Mouse (Mus musculus) left cerebral cortex, postnatal 25 days (tissue): ENCODE measurements around the gene AK157302. TPM values are rescaled to one million over a fixed set of nuclear protein-coding genes. Genes with fewer than 3 reads are reported as not detected.

ENCODE experiments used
- DNase-seq, 2 experiments: peaks; one replicate each; pipeline ENCODE4 v3.0.0; 2022; ENCODE audit warnings: low spot score in 2 of 2, mixed read lengths in 1 of 2
- intact Hi-C: fragments of 180-260 bp; cut with DNase I; formaldehyde crosslinking; loops from one replicate; pipeline ENCODE4 v1.15.1; 2025
- microRNA-seq, 2 experiments: library from miRNA; unstranded; fragments of <30 nt; microRNA quantifications; one replicate each; pipeline ENCODE4 v1.2.0; 2022
- total RNA-seq, 2 experiments: library from RNA; stranded (reverse); gene quantifications; 2 replicates each; pipeline ENCODE4 v1.2.3; 2021

Gene AK157302
- total RNA-seq, 2 experiments from 2014 or later, result 21.6 to 23.1 TPM

DNA sequence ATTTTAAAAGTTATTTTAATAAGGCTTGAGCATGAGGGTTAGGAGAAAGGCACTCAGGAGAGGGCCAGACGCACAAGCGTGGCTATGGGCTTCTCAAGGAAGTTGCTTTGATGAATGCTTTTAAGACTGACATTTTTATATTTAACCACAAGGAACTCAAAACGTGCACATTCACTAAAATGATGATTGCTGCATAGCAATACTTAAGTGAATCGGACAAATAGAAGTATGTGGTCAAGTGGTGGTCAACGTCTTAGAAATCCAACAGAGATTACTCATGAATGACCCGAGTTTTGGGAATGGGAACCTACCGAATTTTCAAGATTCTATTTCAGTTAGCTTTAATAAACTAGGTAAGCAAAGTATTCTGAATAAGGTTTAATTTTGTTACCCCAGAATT, 35.1 kb downstream of the AK157302 start:
- DNase-seq, result no peak
- intact Hi-C loops, result loop anchor here (1.0 to 5.0 kb wide), 4 partner anchors 23 to 167 kb away; partner anchors contain the start of genes Gm10065, Zkscan3, Zkscan4 and Zscan12

DNA sequence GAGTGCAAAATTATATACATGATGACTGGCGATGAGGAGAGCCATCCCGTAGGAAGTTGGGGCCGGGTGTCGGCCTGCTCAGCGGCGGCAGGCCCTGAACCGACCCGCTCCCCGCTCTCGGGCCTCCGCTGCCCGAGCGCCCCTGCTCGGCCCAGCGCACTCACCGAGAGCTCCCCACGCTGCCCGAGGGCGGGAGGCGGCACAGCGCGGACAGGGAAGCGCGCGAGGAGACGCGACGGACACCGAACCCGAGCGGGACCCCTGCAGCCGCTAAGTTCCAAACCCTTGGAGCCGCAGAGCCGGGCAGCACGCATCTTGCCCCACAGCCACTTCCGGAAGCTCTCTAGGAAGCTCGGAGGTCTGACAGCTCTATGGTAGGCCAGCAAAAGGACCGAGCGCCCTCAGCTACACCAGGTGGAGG, 35.8 kb downstream of the AK157302 start, which contains the start of gene Zkscan8:
Zkscan8 (minus strand) TSS at position 340 of the 421 bp plus-strand sequence.
- intact Hi-C loops, result loop anchor here (1.0 to 5.0 kb wide), 4 partner anchors 24 to 168 kb away; partner anchors contain the start of genes Gm10065, Zkscan3, Zkscan4 and Zscan12
- peak; percentile 85 to 89 for DNase-seq

- DNase-seq, result no peak
- intact Hi-C loops, result no loop called here
Measured at GRCm38 (mm10) chr13:21542708-21543107, 47.7 kb downstream of the AK157302 start, which contains the start of gene Olfr1366. Gene Olfr1366 (minus strand): TSS chr13:21542808.

Small RNA genes lying within 50 kb of the gene (microRNA-seq; reads per million reads assigned to microRNA genes)
- gene Mir1896, result 0 reads per million in 2 experiments

Other genes with a start within 250 kb of the AK157302 start
- not detected for gene Gpx5, start 202.5 kb upstream of the AK157302 start, total RNA-seq
- gene Gpx6, start 183.1 kb upstream of the AK157302 start, total RNA-seq, result not detected
- gene Olfr1367, start 148.3 kb upstream of the AK157302 start, total RNA-seq, result not detected
- 1 to 10 TPM; 7.5 to 7.9 TPM for gene Zscan12, start 132.4 kb upstream of the AK157302 start, total RNA-seq
- gene Zkscan3, start 92.5 kb upstream of the AK157302 start, total RNA-seq, result 10 to 100 TPM; 37.2 to 44.5 TPM
- gene Pgbd1, start 54.2 kb upstream of the AK157302 start, total RNA-seq, result 1 to 10 TPM; 1.5 to 1.7 TPM
- 10 to 100 TPM; 48.3 to 51.3 TPM for gene Zscan26, start 41.5 kb upstream of the AK157302 start, total RNA-seq
- 1 to 10 TPM in 1 of 2 experiments, under 1 TPM in 1; 0.96 to 1.1 TPM for gene Nkapl, start 26.7 kb upstream of the AK157302 start, total RNA-seq
- gene Zkscan4, start 16.3 kb upstream of the AK157302 start, total RNA-seq, result 1 to 10 TPM; 5.6 to 6.7 TPM
- gene Gm10065, start 15.8 kb upstream of the AK157302 start, total RNA-seq, result not detected
- gene Gm11273, start 6.2 kb downstream of the AK157302 start, total RNA-seq, result 10 to 100 TPM; 50.0 to 59.4 TPM
- gene Zkscan8, start 35.9 kb downstream of the AK157302 start, total RNA-seq, result 10 to 100 TPM; 17.2 to 19.5 TPM
- not detected for gene Olfr1366, start 47.6 kb downstream of the AK157302 start, total RNA-seq
- gene Olfr1535, start 64.7 kb downstream of the AK157302 start, total RNA-seq, result not detected
- not detected for gene Olfr1364, start 86.5 kb downstream of the AK157302 start, total RNA-seq
- gene Olfr1362, start 118.8 kb downstream of the AK157302 start, total RNA-seq, result not detected
- gene Olfr11, start 147.3 kb downstream of the AK157302 start, total RNA-seq, result not detected
- gene Olfr1361, start 168.2 kb downstream of the AK157302 start, total RNA-seq, result not detected
- gene Olfr1360, start 182.2 kb downstream of the AK157302 start, total RNA-seq, result not detected
- gene Olfr1359, start 202.9 kb downstream of the AK157302 start, total RNA-seq, result not detected
- 10 to 100 TPM; 31.3 to 46.4 TPM for gene Hist1h2bl, start 220.9 kb downstream of the AK157302 start, total RNA-seq
- 10 to 100 TPM; 19.5 to 32.4 TPM for gene Hist1h2ai, start 221.2 kb downstream of the AK157302 start, total RNA-seq
- gene Hist1h3h, start 222.4 kb downstream of the AK157302 start, total RNA-seq, result 10 to 100 TPM; 58.0 to 64.8 TPM
- gene Hist1h2bm, start 226.8 kb downstream of the AK157302 start, total RNA-seq, result 1 to 10 TPM; 3.8 to 4.5 TPM
- 10 to 100 TPM; 18.4 to 22.2 TPM for gene Hist1h4j, start 239.8 kb downstream of the AK157302 start, total RNA-seq